Mouse (Mus musculus): ENCODE data around the gene Nrtn. TPM values are rescaled to one million over a fixed set of nuclear protein-coding genes. Genes with fewer than 3 reads are reported as not detected.

Gene Nrtn
- total RNA-seq, 2 experiments from 2014 or later: not detected

- peak; percentile 31 for ATAC-seq (replicated peaks; ENCODE audit: poor library complexity, severe bottlenecking)
Measured at GRCm38 (mm10) chr17:56762769-56763731, 5.7 kb upstream of the Nrtn start.

GRCm38 (mm10) chr17:56761991-56762410 lies 4.7 kb upstream of the Nrtn start:
- peak; percentile 21 for ATAC-seq (replicated peaks; ENCODE audit: poor library complexity, severe bottlenecking)

- ATAC-seq (replicated peaks; ENCODE audit: poor library complexity, severe bottlenecking): no peak
Measured at GRCm38 (mm10) chr17:56761077-56761476, 3.7 kb upstream of the Nrtn start.

GRCm38 (mm10) chr17:56759261-56759660 lies 1.9 kb upstream of the Nrtn start:
- ATAC-seq (replicated peaks; ENCODE audit: poor library complexity, severe bottlenecking): no peak

GRCm38 (mm10) chr17:56758132-56758531 lies 802 bp upstream of the Nrtn start:
- peak; percentile 32 for ATAC-seq (replicated peaks; ENCODE audit: poor library complexity, severe bottlenecking)

GRCm38 (mm10) chr17:56756703-56757399 lies 479 bp downstream of the Nrtn start:
- no peak for ATAC-seq (replicated peaks; ENCODE audit: poor library complexity, severe bottlenecking)

GRCm38 (mm10) chr17:56754271-56755185 lies 2.8 kb downstream of the Nrtn start:
- peak; percentile 60 for ATAC-seq (replicated peaks; ENCODE audit: poor library complexity, severe bottlenecking)

- ATAC-seq (replicated peaks; ENCODE audit: poor library complexity, severe bottlenecking): no peak
Measured at GRCm38 (mm10) chr17:56753452-56753851, 3.9 kb downstream of the Nrtn start.

GRCm38 (mm10) chr17:56751404-56752072 lies 5.8 kb downstream of the Nrtn start:
- 0 out of 2 replicates have a peak, but pooled peaks have one; percentile 8 for ATAC-seq (replicated peaks; ENCODE audit: poor library complexity, severe bottlenecking)

GRCm38 (mm10) chr17:56744173-56744572 lies 13.2 kb downstream of the Nrtn start:
- ATAC-seq (replicated peaks; ENCODE audit: poor library complexity, severe bottlenecking): no peak

GRCm38 (mm10) chr17:56740788-56741160 lies 16.6 kb downstream of the Nrtn start:
- ATAC-seq (replicated peaks; ENCODE audit: poor library complexity, severe bottlenecking): no peak

- no peak for ATAC-seq (replicated peaks; ENCODE audit: poor library complexity, severe bottlenecking)
Measured at GRCm38 (mm10) chr17:56740118-56740787, 17.1 kb downstream of the Nrtn start.

GRCm38 (mm10) chr17:56738221-56738620 lies 19.1 kb downstream of the Nrtn start:
- no peak for ATAC-seq (replicated peaks; ENCODE audit: poor library complexity, severe bottlenecking)

- ATAC-seq (replicated peaks; ENCODE audit: poor library complexity, severe bottlenecking): peak; percentile 46; the same call in 1 of the 2 replicates
Measured at GRCm38 (mm10) chr17:56736534-56736933, 20.8 kb downstream of the Nrtn start.

GRCm38 (mm10) chr17:56729656-56730055 lies 27.7 kb downstream of the Nrtn start:
- no peak for ATAC-seq (replicated peaks; ENCODE audit: poor library complexity, severe bottlenecking)

- no peak for ATAC-seq (replicated peaks; ENCODE audit: poor library complexity, severe bottlenecking)
Measured at GRCm38 (mm10) chr17:56729151-56729550, 28.2 kb downstream of the Nrtn start.

GRCm38 (mm10) chr17:56728117-56728516 lies 29.2 kb downstream of the Nrtn start:
- no peak for ATAC-seq (replicated peaks; ENCODE audit: poor library complexity, severe bottlenecking)

- ATAC-seq (replicated peaks; ENCODE audit: poor library complexity, severe bottlenecking): no peak
Measured at GRCm38 (mm10) chr17:56727659-56728058, 29.7 kb downstream of the Nrtn start.

- no peak for ATAC-seq (replicated peaks; ENCODE audit: poor library complexity, severe bottlenecking)
Measured at GRCm38 (mm10) chr17:56727029-56727649, 30.2 kb downstream of the Nrtn start.

All from granulocyte monocyte progenitor cell, adult 5-6 weeks (primary cell).